Comparison of ENCODE assay signal across 24 mouse cellular contexts in the genomic region with DNA sequence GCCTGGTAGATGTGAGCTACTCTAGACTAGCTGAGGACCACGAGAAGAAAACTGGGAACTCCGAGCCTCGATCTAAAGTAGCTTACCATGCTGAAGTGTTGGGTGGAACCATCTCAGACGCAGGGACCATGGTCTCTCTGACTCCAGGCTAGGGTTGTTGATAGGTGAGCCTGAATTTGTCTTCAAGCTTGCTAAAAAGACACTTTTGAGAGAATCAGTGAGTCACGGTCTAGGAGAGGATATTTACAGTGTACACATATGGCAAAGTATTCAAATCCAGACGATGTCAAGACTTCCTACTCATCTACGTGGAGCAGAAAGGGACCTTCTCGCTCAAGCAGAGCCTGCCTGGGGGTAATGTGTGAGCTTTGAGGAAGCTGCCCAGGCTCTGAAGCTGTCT.
DNase-seq lines count a peak whose midpoint lies in the region; ATAC-seq and TF ChIP-seq lines count a peak whose summit lies in the region.
"Had no signal": no experiment of that assay in that cellular context is flagged by ENCODE, and none has a peak within 500 bp of the region (broad histone marks: within the 10 kb centered on the region; RNA-seq: fewer than 3 reads in every experiment).

No protein-coding gene starts in this region.

- TF ChIP-seq CTCF in kidney, adult 2 months (conservative IDR thresholded peaks at IDR 0.05; ENCODE audit: insufficient read depth, insufficient read length, low read depth, low read length) = no peak
- no peak for TF ChIP-seq CTCF in liver, adult 2 months (IDR thresholded peaks at IDR 0.05; ENCODE audit: low read depth, low read length)

- DNase-seq in kidney, adult 2 months = no peak
- no peak for DNase-seq in kidney, postnatal 25 days
- no peak for DNase-seq in liver, adult 2 months (ENCODE audit: extremely low read depth, low read depth, low spot score)
- DNase-seq in liver = no peak
- DNase-seq in brain, adult 2 months (ENCODE audit: low read depth, low spot score) = peak; percentile 51
- DNase-seq: cerebellum, adult 11-12 months; cerebellum, postnatal 10 days; heart, postnatal 14 days; liver, embryonic 13.5 days; midbrain, embryonic 14.5 days; right cerebral cortex, postnatal 4 days; thymus, postnatal 25 days had no signal

- H3K27ac ChIP-seq in kidney, adult 2 months (ENCODE audit: insufficient read depth, low read depth, low read length) = 0 out of 2 replicates have a peak overlapping the region, but pooled peaks have one; percentile 0
- 0 out of 2 replicates have a peak overlapping the region, but pooled peaks have one; percentile 41 for H3K27ac ChIP-seq in liver, adult 2 months (replicated peaks; ENCODE audit: insufficient read depth, low read depth, low read length)
- peak overlapping the region; percentile 62 for H3K27ac ChIP-seq in macrophage
- H3K27ac ChIP-seq: embryonic facial prominence, embryonic 12.5 days; forebrain, embryonic 13.5 days; hindbrain, embryonic 12.5 days; liver, embryonic 13.5 days; neural tube, embryonic 12.5 days; stomach, embryonic 15.5 days had no signal

- 89% methylated on average over 8 of the region's 8 CpGs for WGBS in kidney, adult 2 months
- WGBS in liver, adult 2 months = 84% methylated on average over 8 of the region's 8 CpGs
- WGBS in macrophage (ENCODE audit: missing documents) = 69% methylated on average over 8 of the region's 8 CpGs

- no peak overlapping the region for H3K9ac ChIP-seq in liver, adult 2 months (ENCODE audit: low read depth, low read length)
- H3K9ac ChIP-seq: embryonic facial prominence, embryonic 12.5 days; forebrain, embryonic 13.5 days; heart, embryonic 12.5 days; hindbrain, embryonic 12.5 days; liver, embryonic 13.5 days; lung, embryonic 14.5 days; neural tube, embryonic 12.5 days; stomach, embryonic 15.5 days had no signal

- H3K79me2 ChIP-seq in liver, adult 2 months (ENCODE audit: control insufficient read depth, insufficient read depth, low read length) = no peaks in the 10 kb centered on the region
- H3K79me2 ChIP-seq in macrophage (ENCODE audit: inconsistent target) = no peaks in the 10 kb centered on the region

- TF ChIP-seq POLR2A in kidney, adult 2 months (IDR thresholded peaks at IDR 0.05; ENCODE audit: low read depth, low read length) = no peak
- TF ChIP-seq POLR2A in liver, adult 2 months (IDR thresholded peaks at IDR 0.05; ENCODE audit: extremely low read depth, insufficient read depth, low read length) = no peak

- H3K36me3 ChIP-seq in kidney, adult 2 months (ENCODE audit: control insufficient read depth, insufficient read depth, low read length) = no peaks in the 10 kb centered on the region
- H3K36me3 ChIP-seq in liver, adult 2 months (ENCODE audit: control insufficient read depth, insufficient read depth, low read length) = no peaks in the 10 kb centered on the region
- H3K36me3 ChIP-seq in macrophage (ENCODE audit: inconsistent target) = no peaks in the 10 kb centered on the region
- H3K36me3 ChIP-seq: embryonic facial prominence, embryonic 12.5 days; G1E; heart, embryonic 12.5 days; hindbrain, embryonic 12.5 days; liver, embryonic 13.5 days; neural tube, embryonic 12.5 days; stomach, embryonic 15.5 days had no signal

- no peaks in the 10 kb centered on the region for H3K4me1 ChIP-seq in kidney, adult 2 months (ENCODE audit: control insufficient read depth, insufficient read depth, low read length)
- H3K4me1 ChIP-seq in liver, adult 2 months (ENCODE audit: control insufficient read depth, insufficient read depth, low read length) = no peaks in the 10 kb centered on the region

- no peaks in the 10 kb centered on the region for H3K27me3 ChIP-seq in kidney, adult 2 months (replicated peaks; ENCODE audit: control insufficient read depth, insufficient read depth, low read length)
- no peaks in the 10 kb centered on the region for H3K27me3 ChIP-seq in liver, adult 2 months (ENCODE audit: control insufficient read depth, insufficient read depth, low read length)
- H3K27me3 ChIP-seq: heart, embryonic 12.5 days; hindbrain, embryonic 12.5 days; neural tube, embryonic 12.5 days; Patski had no signal

- H3K4me3 ChIP-seq in kidney, adult 2 months (ENCODE audit: insufficient read depth, low read depth, low read length) = no peak overlapping the region
- no peak overlapping the region for H3K4me3 ChIP-seq in liver, adult 2 months (ENCODE audit: insufficient read depth, low read depth, low read length)
- no peak overlapping the region for H3K4me3 ChIP-seq in macrophage (ENCODE audit: inconsistent target)
- H3K4me3 ChIP-seq: embryonic facial prominence, embryonic 12.5 days; erythroblast, embryonic 14.5 days; forebrain, embryonic 13.5 days; heart, embryonic 12.5 days; hindbrain, embryonic 12.5 days; liver, embryonic 13.5 days; neural tube, embryonic 12.5 days; stomach, embryonic 15.5 days had no signal

- no peak for ATAC-seq in erythroid progenitor cell, adult 5-6 weeks (replicated peaks; ENCODE audit: low FRiP score, poor library complexity, severe bottlenecking)
- ATAC-seq: forebrain, embryonic 13.5 days; Patski had no signal

Comparison
In these comparisons a context has a peak if more than half of its experiments do, and no peak if none do; other contexts are left out.
1. H3K27ac ChIP-seq: peak in every context shown above with its lines; median percentile 62 in macrophage; 41 in liver, adult 2 months; 0 in kidney, adult 2 months.